Mouse (Mus musculus) cerebellum, adult 11 months (tissue): ENCODE results near the gene Pigt.

Experiments used
- DNase-seq: peaks from one replicate; pipeline ENCODE4 v3.0.0; 2022

The Pigt gene

DNA sequence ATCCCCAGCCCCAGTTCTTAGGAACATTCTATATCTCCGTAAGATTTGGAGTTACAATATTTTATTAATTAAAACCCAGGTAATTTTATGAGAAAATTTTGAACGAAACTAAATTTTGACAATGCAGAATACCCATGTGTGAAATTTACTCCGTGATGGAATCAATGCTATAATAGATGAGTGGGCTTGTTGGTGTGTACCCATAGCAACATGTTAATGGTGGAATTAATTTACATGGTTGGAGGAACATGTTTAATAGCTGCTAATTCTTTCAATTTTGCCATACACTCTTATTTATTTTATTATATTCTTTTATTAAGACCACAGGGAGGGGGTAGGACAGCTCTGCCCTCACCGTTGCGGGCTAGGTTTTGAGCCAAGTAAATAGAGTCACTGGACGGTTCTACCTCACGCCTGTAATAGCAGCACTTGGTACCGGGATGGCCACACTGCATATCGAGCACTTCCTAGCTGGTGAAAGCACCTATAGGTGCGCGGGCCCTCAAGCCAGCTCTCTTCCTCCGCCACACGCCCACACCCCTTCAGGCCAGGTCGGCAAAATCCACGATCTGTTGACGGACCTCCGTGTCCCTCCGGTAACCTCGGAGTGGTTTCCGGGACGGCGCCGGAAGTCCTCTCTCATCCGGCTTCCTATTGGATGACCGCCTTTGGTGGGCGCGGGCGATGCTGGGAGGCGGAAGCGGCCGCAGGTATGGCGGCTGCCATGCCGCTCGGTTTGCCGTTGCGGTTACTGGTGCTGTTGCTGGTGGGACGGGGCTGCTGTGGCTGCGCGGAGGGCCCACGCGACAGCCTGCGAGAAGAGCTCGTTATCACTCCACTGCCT lies at the start of gene Pigt:
Gene Pigt (plus strand): TSS at position 674 of the 844 bp plus-strand sequence.
- DNase-seq, result peak; percentile 83

DNA sequence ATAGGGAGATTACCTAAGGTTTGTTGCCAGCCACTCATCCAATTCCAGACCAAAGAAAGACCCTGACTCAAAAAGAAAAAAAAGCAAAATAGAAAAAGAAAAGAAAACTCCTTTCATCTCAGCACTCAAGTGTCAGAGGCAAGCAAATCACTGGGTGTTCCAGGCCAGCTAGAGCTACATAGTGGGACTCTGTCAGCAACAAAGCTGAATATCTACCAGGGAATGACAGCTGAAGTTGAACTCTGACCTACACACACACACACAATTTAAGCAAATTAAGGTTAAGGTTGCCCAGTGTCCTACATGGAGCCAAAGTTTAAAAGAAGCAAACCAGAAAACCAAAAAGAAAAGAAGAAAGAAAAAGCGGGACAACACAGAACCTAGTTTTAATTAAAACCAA lies 49.2 kb upstream of the Pigt start:
- no peak for DNase-seq

DNA sequence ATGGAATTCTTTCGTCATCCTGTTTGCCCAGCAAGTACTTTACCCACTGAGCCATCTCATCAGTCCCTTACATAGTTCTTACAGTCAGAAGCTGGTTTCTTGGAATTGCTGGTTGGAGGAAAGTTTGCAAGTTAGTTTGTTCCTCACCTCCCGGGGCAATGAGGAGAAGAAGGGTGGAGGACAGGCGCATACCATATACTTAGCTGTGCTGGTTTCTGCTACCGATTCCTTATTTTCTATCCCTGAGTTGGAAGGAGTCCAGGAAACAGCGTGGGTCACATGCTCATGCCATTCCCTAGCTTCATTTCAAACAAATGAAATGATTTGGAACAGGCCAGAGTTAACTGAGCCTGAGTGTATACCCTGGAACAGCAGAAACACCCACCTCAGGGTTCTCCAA lies 48.4 kb upstream of the Pigt start:
- no peak for DNase-seq

DNA sequence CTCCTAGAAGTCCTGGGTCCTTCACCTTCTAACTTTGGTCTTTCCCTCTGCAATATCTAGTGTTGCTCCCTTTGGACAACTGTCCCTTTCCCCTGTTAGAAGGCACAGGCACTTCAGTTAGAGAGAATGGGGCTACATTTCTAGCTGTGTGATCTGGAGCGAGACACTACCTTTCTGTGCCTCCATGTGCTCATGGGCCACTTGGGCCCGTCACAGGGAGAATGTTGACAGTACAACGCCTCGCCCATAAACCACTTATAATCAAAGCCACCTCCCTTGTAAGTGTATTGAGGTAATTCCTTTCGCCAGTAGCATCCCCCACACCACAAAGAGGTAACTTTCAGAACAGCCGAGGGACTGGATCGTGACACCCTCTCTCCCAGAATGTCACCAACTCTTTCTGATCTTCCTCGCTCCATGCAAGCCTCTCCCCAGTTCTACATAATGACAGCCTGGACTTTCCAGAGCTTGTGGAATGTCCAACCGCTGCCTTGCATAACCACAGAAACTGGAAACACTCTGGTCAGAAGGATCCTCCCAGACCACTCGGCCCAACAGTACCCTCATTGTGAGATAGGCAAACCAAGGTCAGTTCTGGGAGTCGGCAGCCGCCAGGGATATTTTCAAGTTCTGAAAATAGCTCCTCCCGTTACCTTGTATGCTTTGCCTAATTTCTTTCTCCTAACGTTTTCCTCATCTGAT lies 47.8 kb upstream of the Pigt start:
- DNase-seq, result no peak

DNA sequence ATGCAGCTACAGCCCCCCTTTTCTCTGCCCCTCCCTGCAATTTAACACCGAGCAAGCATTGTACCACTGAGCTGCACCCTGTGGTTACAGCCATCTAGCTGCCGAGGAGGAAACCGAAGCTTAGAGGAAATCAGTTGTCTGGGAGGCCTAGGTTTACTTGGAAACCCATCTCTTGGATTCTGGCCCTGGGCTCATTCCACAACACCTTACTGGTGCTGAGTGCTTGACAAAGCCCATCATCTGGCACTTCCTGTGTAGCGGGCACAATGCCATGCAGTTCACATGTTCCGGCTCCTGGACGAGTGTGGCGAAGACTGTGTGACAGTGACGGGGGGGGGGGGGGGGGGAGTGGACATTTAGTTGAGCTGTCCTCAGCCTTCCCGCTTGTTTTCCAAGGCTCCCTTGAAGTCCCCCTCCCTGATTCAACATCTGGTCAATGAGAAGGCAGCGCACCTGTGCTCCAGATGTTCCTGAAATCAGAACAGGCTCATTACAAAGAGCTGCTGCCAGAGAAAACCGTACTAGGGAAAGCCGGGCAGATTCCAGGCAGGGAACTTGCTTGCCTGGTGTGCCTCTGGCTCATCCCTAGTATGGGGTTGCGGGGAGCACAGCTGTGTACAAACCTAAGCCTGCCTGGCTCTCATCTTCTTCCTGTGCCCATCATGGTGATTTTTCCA lies 45.2 kb upstream of the Pigt start:
- no peak for DNase-seq

DNA sequence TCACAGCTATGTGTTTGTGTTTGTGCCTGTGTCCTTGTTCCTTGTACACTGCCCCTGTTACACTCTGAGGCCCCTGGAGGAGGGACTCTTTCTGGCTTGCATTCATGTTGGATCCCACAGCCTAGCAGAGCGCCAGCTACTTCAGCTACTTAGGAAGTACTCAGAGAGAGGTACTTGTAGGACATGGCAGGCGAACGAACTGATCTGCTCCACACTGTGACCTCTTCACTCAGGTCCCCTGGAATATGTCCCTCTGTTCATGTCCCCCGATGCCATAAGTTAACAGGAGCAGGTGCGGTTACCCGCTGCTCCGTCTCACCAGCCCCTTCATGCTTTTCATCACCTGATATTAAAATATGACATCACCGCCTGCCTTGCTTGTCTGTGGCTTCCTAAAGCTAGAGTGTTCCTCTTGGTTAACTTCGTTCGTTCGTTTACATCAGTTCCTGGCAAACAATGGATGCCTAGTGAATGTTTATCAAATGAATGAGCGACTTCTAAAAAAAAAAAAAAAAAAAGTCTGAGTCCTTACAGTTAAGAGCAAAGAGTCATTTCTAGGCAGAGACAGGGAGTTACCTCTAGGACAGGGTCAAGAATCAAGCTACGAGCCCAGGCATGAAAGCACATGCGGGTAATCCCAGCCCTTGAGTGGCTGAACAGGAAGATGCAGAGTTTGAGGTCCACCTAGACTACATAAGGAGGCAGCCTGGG lies 44.1 kb upstream of the Pigt start:
- DNase-seq, result no peak

DNA sequence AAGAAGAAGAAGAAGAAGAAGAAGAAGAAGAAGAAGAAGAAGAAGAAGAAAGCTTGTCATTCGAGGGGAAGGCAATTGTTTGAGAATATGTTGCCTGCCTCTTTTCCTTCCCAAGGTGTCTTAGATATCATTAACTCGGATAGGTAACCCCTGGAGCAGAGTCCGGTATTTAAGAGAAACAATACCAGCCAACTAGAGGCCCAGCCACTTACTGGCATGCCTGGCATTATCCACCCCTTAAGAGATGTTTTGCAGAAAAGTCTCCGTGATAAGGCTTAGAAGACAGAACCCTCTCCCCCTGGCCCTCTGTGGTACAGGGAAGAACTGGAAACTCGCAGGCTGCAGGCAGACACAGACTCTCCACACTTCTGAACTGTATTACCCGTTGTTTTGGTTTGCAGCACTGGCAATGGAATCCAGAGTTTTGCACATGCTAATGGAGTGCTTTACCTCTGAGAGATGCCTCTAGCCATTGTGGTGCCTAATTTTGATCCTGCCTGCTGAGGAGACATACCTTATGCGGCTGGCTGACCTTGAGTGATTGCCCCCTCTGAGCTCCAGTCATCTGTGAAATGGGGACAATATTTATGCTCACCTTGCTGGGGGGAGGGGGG lies 43.3 kb upstream of the Pigt start:
- DNase-seq, result no peak

DNA sequence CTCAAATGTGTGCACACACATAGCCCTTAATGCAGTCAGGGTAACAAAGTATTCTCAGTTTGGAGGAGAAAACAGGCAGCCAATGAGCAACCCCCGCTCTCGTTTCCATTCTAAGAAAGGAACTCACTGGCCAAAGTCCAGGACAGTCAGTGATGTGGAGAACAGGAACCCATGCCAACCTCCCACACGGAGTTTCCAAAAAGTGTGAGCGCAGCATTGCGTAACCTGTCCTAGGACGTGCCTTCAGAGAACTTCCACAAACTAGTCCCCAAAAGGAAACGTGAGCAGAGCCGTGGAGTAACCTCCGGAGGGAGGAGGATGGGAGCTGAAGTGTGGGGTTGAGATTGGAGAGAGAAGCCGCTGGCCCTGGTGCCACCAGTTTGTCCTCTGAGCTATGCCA lies 42.5 kb upstream of the Pigt start:
- no peak for DNase-seq

DNA sequence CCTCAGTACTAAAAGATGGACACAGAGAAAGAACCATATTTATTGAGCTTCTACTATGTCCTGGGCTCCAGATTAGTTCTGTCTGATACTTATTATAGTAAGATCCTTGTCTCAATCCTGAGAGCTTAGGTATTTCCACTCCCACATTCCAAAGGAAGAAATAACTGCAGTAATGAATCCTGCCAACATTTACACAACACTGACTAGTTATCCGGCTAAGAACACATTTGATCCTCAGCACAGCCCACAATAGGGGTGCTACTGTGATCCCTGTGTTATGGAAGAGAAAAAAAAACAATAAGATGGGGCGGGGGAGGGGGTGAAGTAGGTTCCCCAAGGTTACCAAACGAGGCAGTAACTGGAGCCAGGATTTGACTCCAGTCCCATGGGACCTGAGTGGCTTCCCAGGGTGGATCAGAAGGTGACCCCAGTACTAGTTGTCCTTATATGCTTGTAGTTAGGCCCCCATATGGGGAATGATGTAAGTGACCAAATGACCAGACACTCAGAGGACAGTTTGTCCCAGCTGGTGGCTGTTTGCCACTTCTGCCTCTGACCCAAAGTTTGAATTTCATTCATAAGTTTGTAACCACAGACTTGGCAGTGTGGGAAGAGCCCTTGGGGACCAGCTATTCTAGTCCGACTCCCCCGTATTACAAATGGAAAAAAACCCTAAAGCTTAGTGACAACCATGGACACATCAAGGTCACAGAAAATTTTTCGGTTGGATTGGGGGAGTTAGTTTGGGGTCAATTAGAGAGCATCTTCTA lies 41.7 kb upstream of the Pigt start:
- DNase-seq, result no peak

DNA sequence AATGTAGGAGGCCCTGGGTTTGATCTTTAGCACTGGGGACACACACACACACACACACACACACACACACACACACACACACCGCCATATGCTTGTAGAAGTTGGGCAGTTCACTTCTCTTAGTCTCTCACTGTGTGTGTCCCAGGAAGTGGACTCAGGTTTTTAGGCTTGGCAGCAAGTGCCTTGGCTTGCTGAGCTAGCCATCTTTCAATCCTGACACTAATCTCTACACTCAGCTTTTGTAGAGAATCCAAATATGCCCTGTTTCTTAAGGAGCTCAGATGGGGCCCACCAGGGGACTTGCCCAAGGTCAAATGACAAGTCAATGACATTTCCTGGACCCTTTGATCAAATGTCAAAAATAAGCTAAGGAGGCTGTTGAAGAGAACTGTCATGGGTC lies 40.9 kb upstream of the Pigt start:
- no peak for DNase-seq

DNA sequence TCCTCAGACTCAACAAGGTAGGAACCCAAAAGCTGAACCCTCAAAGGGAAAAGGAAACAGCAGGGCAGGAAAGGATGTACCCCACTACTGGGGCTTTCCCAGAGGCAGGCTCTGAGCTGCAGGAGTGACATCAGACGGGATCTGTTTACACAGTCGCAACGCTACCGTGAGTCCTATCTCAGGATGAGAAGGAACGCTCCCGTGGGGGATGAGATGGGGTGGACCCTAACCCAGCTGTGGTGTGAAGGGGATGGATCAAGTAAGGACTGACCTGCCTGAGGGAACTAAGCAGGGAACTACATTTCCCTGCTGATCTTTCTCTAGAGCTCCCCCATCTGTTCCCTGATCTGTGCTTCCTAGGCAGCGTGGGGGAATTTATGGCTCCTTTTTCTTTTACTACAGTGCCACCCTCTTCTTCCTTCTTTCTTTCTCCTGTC lies 40.4 kb upstream of the Pigt start, which contains the start of gene Sys1:
Gene Sys1 (plus strand): TSS at position 101 of the 437 bp plus-strand sequence.
- no peak for DNase-seq

DNA sequence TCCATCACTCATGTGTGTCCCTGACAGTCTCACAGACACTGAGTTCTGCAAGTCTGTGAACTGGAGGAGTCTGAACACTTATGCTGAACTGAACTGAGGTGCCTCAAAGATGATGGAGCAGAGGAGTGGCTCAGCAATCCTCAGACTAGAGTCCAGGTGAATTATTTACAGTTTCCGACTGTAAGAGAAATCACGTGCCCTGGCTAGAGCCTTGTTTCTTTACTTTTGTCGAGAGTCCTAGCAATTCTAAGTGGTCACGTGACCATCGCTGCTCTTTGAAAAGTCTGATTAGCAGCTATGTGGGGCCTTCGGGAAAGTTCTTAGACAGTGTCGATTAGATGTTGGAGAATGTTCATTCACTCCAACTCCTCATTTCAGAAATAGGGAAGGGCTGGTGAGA lies 39.4 kb upstream of the Pigt start:
- DNase-seq, result no peak

DNA sequence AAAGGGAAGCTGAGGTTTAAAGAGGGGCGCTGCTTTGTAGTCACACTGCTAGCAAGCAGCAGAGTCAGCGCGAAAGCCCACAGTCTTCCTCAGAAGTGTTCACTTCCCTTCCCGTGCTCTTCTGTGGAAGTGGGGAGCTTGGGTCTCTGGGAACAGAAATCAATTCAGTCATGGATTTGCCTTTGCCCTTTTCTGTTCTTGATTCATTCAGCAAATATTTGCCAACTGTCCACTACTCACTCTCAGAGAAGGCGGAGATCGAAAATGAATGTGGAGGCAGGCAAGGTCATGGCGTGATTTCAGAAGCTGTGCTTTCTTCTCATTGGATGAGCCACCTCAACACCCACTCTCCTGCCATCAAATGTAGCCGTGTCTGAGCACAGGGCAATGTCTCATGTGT lies 38.8 kb upstream of the Pigt start:
- no peak for DNase-seq

DNA sequence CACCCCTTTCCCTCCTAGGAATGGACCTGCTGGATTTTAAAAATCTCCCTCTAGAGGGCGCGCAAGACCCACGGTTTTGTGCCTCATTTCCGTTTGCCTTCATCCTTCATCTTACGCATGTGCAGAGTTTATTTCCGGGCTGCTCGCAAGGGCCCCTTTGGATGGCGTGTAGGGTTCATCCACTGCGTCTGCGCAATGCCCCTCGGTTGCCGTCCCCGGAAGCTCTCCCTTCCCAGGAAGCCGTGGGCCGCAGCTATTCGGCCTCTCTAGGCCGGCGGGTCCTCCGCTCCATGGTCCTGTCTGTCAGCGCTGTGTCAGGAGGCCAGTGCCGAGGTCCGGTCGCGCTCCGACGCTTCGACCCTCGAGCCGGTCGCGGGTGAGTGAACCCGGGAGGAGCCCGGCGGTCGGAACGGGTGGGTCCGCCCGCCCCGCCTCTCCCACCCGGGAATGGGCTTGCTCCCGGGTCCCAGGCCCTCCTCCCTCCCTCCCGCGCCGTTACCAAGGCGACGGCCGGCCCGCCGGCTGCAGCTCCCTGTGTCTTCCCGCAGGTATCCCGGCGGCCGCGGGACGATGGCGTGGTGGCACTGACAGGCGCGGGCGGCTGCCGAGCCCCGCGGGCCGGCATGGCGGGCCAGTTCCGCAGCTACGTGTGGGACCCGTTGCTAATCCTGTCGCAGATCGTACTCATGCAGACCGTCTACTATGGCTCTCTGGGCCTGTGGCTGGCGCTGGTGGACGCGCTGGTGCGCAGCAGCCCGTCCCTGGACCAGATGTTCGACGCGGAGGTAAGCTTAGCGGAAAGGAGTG lies 36.4 kb upstream of the Pigt start, which contains the start of gene Gm20458:
Gene Gm20458 (plus strand): TSS at position 223 of the 807 bp plus-strand sequence.
- DNase-seq, result peak; percentile 97

DNA sequence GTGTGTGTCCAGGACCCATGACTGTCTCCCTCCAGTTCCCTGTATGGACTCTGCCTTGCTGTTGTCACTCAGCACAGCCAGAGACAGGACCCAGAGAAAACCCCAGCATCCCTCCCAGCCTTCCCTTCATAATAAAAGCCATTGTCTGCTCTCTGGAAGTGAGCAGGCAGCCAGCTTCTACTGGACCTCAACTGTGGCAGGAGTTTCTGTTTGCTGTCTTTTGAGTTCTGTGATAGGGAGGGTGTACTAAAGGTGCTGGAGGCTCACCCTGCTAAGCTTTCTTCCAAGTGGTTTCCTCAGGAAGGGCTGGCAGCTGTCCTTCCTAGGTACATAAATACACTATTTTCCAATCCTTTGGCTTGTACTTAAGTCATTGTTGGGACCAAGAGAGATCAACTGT lies 32.2 kb upstream of the Pigt start:
- no peak for DNase-seq

DNA sequence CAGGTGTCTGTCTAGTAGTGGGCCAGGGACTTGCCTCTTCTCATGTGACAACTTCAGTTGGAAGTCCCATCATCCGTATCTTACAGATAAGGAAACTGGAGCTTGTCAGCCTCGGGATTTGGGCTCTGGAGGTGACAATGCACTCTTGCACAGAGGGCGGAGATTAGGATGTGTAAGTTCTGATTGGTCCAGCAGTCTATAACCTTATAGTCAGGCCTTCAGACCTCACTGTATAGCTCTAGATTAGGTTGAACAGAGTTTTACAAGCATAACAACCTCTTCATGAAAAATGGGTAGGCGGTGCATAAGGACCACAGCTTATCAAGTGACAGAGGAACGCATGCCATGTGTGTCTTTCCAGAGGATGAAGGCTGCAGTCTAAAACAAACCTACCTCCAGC lies 30.5 kb upstream of the Pigt start:
- DNase-seq, result no peak

DNA sequence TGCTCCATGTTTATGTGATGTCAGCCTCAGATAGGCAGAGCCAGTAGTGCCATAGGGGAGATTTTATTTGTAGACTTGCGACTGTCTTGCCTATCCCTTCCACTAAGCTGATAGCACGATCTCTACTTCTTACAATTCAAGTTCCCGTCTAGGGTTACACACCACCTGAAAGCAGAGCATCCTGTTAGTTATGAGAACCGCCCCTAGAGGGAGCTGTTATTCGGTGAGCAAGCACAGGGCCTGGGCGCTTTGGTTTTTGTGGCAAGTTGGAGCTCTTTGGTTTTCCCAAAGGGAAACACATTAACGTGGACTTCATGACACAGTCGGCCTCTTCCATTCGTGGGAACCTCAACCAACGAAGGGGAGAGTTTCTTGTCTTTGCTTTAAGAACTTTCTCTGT lies 27.1 kb upstream of the Pigt start:
- DNase-seq, result no peak

DNA sequence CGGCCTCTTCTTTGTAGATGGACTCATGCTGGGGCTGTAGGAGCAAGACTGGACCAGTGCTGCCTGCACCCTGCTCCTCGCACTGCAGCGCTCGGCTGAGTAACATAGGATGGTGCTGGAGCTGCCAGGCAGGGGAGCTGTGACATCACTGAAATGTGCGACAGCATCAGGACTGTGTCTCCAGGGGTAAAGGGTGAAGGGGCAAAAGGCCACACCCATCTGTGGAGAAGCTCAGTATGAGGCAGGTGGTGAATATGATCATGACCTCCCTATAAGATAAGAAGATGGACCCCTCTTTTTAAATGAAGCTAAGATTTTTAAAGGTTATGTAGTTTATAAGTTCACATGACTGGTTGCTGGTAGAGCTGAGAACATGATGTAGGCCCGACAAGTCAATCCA lies 23.7 kb upstream of the Pigt start, which contains the start of gene Trp53tg5:
Gene Trp53tg5 (minus strand): TSS at position 101 of the 400 bp plus-strand sequence.
- no peak for DNase-seq

DNA sequence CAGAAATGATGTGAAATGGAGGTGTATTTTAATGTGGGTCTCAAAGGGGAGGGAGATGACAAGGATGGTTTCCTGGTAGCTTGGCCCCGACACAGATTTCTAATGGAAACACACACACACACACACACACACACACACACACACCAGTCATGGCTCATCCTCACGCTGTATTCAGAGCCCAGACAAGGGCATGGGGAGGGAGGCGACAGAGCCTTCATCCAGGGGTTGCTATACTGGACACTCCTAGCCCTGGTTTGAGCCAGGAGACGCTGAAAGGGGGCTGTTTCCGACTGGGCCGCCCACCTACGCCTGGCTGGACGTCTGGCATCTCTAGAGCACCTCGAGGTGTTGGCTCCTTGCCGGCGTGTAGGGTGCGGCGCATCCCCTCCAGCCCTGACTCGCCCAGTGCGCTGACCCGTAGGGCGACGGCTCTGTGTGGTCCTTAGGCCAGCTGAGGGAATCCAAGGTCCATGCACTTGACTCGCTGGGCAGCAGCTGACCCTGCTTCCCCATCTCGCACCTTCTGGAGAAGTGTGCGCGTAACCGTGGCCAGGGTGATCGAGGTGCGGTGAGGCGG lies 11.6 kb upstream of the Pigt start, which contains the start of gene Dbndd2:
Gene Dbndd2 (plus strand): TSS at position 426 of the 577 bp plus-strand sequence.
- no peak for DNase-seq
